Mouse (Mus musculus): ENCODE measurements around the gene Prrc2a.
"Not testable (repeated sequence)": the region's sequence is repeated elsewhere in the genome, so short reads cannot be mapped to it uniquely, and the experiment has no call there.

Prrc2a gene

GRCm38 (mm10) chr17:35124261-35124896 is 40.3 kb downstream of the Prrc2a start:
- not testable (repeated sequence) for H3K27me3 ChIP-seq (ENCODE audit: control insufficient read depth, insufficient read depth, low read length, poor library complexity, severe bottlenecking); DNase-seq (ENCODE audit: low read depth, low spot score); H3K36me3 ChIP-seq (ENCODE audit: control insufficient read depth, insufficient read depth, low read length, poor library complexity, severe bottlenecking)

- H3K27me3 ChIP-seq (ENCODE audit: control insufficient read depth, insufficient read depth, low read length, poor library complexity, severe bottlenecking); DNase-seq (ENCODE audit: low read depth, low spot score); H3K36me3 ChIP-seq (ENCODE audit: control insufficient read depth, insufficient read depth, low read length, poor library complexity, severe bottlenecking): not testable (repeated sequence)
Observed at GRCm38 (mm10) chr17:35123287-35123686, 41.4 kb downstream of the Prrc2a start.

GRCm38 (mm10) chr17:35121871-35122303 is 42.8 kb downstream of the Prrc2a start, which contains the start of gene Csnk2b:
Gene Csnk2b, minus strand, starts transcription at chr17:35122053.
- Histone ChIP-seq H3K36me3 (ENCODE audit: control insufficient read depth, insufficient read depth, low read length, poor library complexity, severe bottlenecking) (peaks cover 10% of the 10 kb centered on the region; the same call in 1 of the 2 replicates), H3K27me3 (ENCODE audit: control insufficient read depth, insufficient read depth, low read length, poor library complexity, severe bottlenecking) (no peaks in the 10 kb centered on the region; the same call in 1 of the 2 replicates)
- peak; percentile 65 for DNase-seq (ENCODE audit: low read depth, low spot score)

GRCm38 (mm10) chr17:35121143-35121799 is 43.4 kb downstream of the Prrc2a start, which contains the start of gene Gpank1:
Gene Gpank1, plus strand, starts transcription at chr17:35121455.
- H3K36me3 ChIP-seq (ENCODE audit: control insufficient read depth, insufficient read depth, low read length, poor library complexity, severe bottlenecking) = peaks cover 10% of the 10 kb centered on the region; the same call in 1 of the 2 replicates

GRCm38 (mm10) chr17:35120745-35121142 is 44.0 kb downstream of the Prrc2a start:
- Histone ChIP-seq H3K36me3 (ENCODE audit: control insufficient read depth, insufficient read depth, low read length, poor library complexity, severe bottlenecking) (peaks cover 10% of the 10 kb centered on the region; the same call in 1 of the 2 replicates), H3K27me3 (ENCODE audit: control insufficient read depth, insufficient read depth, low read length, poor library complexity, severe bottlenecking) (no peaks in the 10 kb centered on the region; the same call in 1 of the 2 replicates)
- no peak for DNase-seq (ENCODE audit: low read depth, low spot score)

More at GRCm38 (mm10) chr17:35121143-35121799, 43.4 kb downstream of the Prrc2a start, which contains the start of gene Gpank1:
- peak; percentile 98 for DNase-seq (ENCODE audit: low read depth, low spot score)
- H3K27me3 ChIP-seq (ENCODE audit: control insufficient read depth, insufficient read depth, low read length, poor library complexity, severe bottlenecking) = no peaks in the 10 kb centered on the region; the same call in 1 of the 2 replicates

- peaks cover 2% of the 10 kb centered on the region; the same call in 1 of the 2 replicates for H3K36me3 ChIP-seq (ENCODE audit: control insufficient read depth, insufficient read depth, low read length, poor library complexity, severe bottlenecking)
Observed at GRCm38 (mm10) chr17:35115046-35116019, 49.4 kb downstream of the Prrc2a start, which contains the start of gene Ly6g5b. Gene Ly6g5b, minus strand, starts transcription at chr17:35115428.

GRCm38 (mm10) chr17:35111774-35112173 is 52.9 kb downstream of the Prrc2a start:
- no peaks in the 10 kb centered on the region; the same call in 1 of the 2 replicates for H3K36me3 ChIP-seq (ENCODE audit: control insufficient read depth, insufficient read depth, low read length, poor library complexity, severe bottlenecking)
- DNase-seq (ENCODE audit: low read depth, low spot score) = no peak
- H3K27me3 ChIP-seq (ENCODE audit: control insufficient read depth, insufficient read depth, low read length, poor library complexity, severe bottlenecking) = no peaks in the 10 kb centered on the region

More at GRCm38 (mm10) chr17:35115046-35116019, 49.4 kb downstream of the Prrc2a start, which contains the start of gene Ly6g5b:
- peak; percentile 62 for DNase-seq (ENCODE audit: low read depth, low spot score)
- no peaks in the 10 kb centered on the region for H3K27me3 ChIP-seq (ENCODE audit: control insufficient read depth, insufficient read depth, low read length, poor library complexity, severe bottlenecking)

- no peaks in the 10 kb centered on the region; the same call in 1 of the 2 replicates for H3K36me3 ChIP-seq (ENCODE audit: control insufficient read depth, insufficient read depth, low read length, poor library complexity, severe bottlenecking)
- DNase-seq (ENCODE audit: low read depth, low spot score) = no peak
- H3K27me3 ChIP-seq (ENCODE audit: control insufficient read depth, insufficient read depth, low read length, poor library complexity, severe bottlenecking) = no peaks in the 10 kb centered on the region
Observed at GRCm38 (mm10) chr17:35108097-35108496, 56.6 kb downstream of the Prrc2a start, which contains the start of gene Ly6g5c. Gene Ly6g5c, plus strand, starts transcription at chr17:35108279.

GRCm38 (mm10) chr17:35106522-35106921 is 58.2 kb downstream of the Prrc2a start:
- no peak for DNase-seq (ENCODE audit: low read depth, low spot score)
- H3K36me3 ChIP-seq (ENCODE audit: control insufficient read depth, insufficient read depth, low read length, poor library complexity, severe bottlenecking) = peaks cover 4% of the 10 kb centered on the region
- no peaks in the 10 kb centered on the region for H3K27me3 ChIP-seq (ENCODE audit: control insufficient read depth, insufficient read depth, low read length, poor library complexity, severe bottlenecking)

- peak; percentile 61 for DNase-seq (ENCODE audit: low read depth, low spot score)
- Histone ChIP-seq H3K36me3 (ENCODE audit: control insufficient read depth, insufficient read depth, low read length, poor library complexity, severe bottlenecking) (peaks cover 4% of the 10 kb centered on the region), H3K27me3 (ENCODE audit: control insufficient read depth, insufficient read depth, low read length, poor library complexity, severe bottlenecking) (no peaks in the 10 kb centered on the region)
Observed at GRCm38 (mm10) chr17:35105740-35106389, 58.8 kb downstream of the Prrc2a start.

- DNase-seq (ENCODE audit: low read depth, low spot score) = no peak
- Histone ChIP-seq H3K27me3 (ENCODE audit: control insufficient read depth, insufficient read depth, low read length, poor library complexity, severe bottlenecking) (no peaks in the 10 kb centered on the region), H3K36me3 (ENCODE audit: control insufficient read depth, insufficient read depth, low read length, poor library complexity, severe bottlenecking) (peaks cover 4% of the 10 kb centered on the region)
Observed at GRCm38 (mm10) chr17:35104754-35105153, 59.9 kb downstream of the Prrc2a start.

GRCm38 (mm10) chr17:35104079-35104478 is 60.6 kb downstream of the Prrc2a start:
- Histone ChIP-seq H3K27me3 (ENCODE audit: control insufficient read depth, insufficient read depth, low read length, poor library complexity, severe bottlenecking) (no peaks in the 10 kb centered on the region), H3K36me3 (ENCODE audit: control insufficient read depth, insufficient read depth, low read length, poor library complexity, severe bottlenecking) (peaks cover 4% of the 10 kb centered on the region)
- DNase-seq (ENCODE audit: low read depth, low spot score) = no peak

GRCm38 (mm10) chr17:35103221-35103690 is 61.4 kb downstream of the Prrc2a start:
- peaks cover 7% of the 10 kb centered on the region for H3K36me3 ChIP-seq (ENCODE audit: control insufficient read depth, insufficient read depth, low read length, poor library complexity, severe bottlenecking)
- H3K27me3 ChIP-seq (ENCODE audit: control insufficient read depth, insufficient read depth, low read length, poor library complexity, severe bottlenecking) = no peaks in the 10 kb centered on the region
- DNase-seq (ENCODE audit: low read depth, low spot score) = no peak

Data from splenic B cell, adult 2 months (primary cell).